14 mouse cellular contexts compared by ENCODE assay signal in genomic region chr1:83922900-83923299, GRCm38 (mm10).
"Had no signal": no experiment of that assay in that cellular context is flagged by ENCODE, and none has a peak within 500 bp of the region (broad histone marks: within the 10 kb centered on the region; RNA-seq: fewer than 3 reads in every experiment).

No protein-coding gene starts in this region.

- DNase-seq: kidney, adult 2 months; kidney, postnatal 14 days; layer of hippocampus, adult 9-11 months; layer of hippocampus, postnatal 36 days; lung, adult 2 months; lung, postnatal 36 days; right cerebral cortex, postnatal 14 days; thymus, postnatal 36 days had no signal

- H3K27me3 ChIP-seq: kidney, embryonic 15.5 days; liver, embryonic 15.5 days; midbrain, embryonic 13.5 days had no signal

- H3K36me3 ChIP-seq: kidney, embryonic 15.5 days; limb, embryonic 13.5 days; liver, embryonic 15.5 days; midbrain, embryonic 13.5 days had no signal

- ATAC-seq: lung, postnatal 0 days had no signal

- H3K4me1 ChIP-seq: kidney, embryonic 15.5 days; limb, embryonic 13.5 days; liver, embryonic 15.5 days; midbrain, embryonic 13.5 days had no signal

- H3K9me3 ChIP-seq: kidney, embryonic 15.5 days; limb, embryonic 13.5 days; liver, embryonic 15.5 days; midbrain, embryonic 13.5 days had no signal

- H3K27ac ChIP-seq: kidney, embryonic 15.5 days; limb, embryonic 13.5 days; liver, embryonic 15.5 days; midbrain, embryonic 13.5 days had no signal

- H3K4me2 ChIP-seq: kidney, embryonic 15.5 days; limb, embryonic 13.5 days; liver, embryonic 11.5 days; liver, embryonic 15.5 days; midbrain, embryonic 13.5 days had no signal

- H3K4me3 ChIP-seq: kidney, embryonic 15.5 days; limb, embryonic 13.5 days; liver, embryonic 15.5 days; midbrain, embryonic 13.5 days had no signal

- H3K9ac ChIP-seq: kidney, embryonic 15.5 days; limb, embryonic 13.5 days; liver, embryonic 15.5 days; midbrain, embryonic 13.5 days had no signal
